Mouse (Mus musculus) cortical plate, adult 2 months (tissue): ENCODE measurements around the gene Pecam1. TPM values are rescaled to one million over a fixed set of nuclear protein-coding genes. Genes with fewer than 3 reads are reported as not detected.
A peak's percentile ranks its signal among the peaks of the same experiment; 100 is the strongest.

ENCODE experiments used
- H3K27ac ChIP-seq: fragments of 200-500 bp; 2 replicates; pipeline ENCODE4 v1.5.1; 2012; ENCODE audit warnings: low read length, control low read depth, inconsistent platforms; ENCODE audit not compliant: insufficient read depth
- H3K4me1 ChIP-seq: fragments of 200-500 bp; 2 replicates; pipeline ENCODE4 v1.6.1; 2011; ENCODE audit warnings: low read length; ENCODE audit not compliant: control insufficient read depth, insufficient read depth
- H3K4me3 ChIP-seq: fragments of 200-500 bp; 2 replicates; pipeline ENCODE4 v1.5.1; 2011; ENCODE audit warnings: mild to moderate bottlenecking, low read length, control low read depth; ENCODE audit not compliant: insufficient read depth
- CTCF ChIP-seq: fragments of 200-500 bp; IDR thresholded peaks from 2 replicates; pipeline ENCODE4 v1.5.1; 2011; ENCODE audit warnings: mild to moderate bottlenecking, control low read depth, low read length; ENCODE audit not compliant: insufficient read depth; ENCODE audit errors: extremely low read depth
- POLR2A ChIP-seq: fragments of 200-500 bp; IDR thresholded peaks from 2 replicates; pipeline ENCODE4 v1.6.1; 2011; ENCODE audit warnings: mild to moderate bottlenecking, low read length, control low read depth; ENCODE audit not compliant: insufficient read depth; ENCODE audit errors: extremely low read depth
- polyA plus RNA-seq: library from polyadenylated mRNA; depleted of rRNA; stranded (reverse); fragments of >200 nt; gene quantifications from 2 replicates; pipeline ENCODE4 v1.2.3, GENCODE M21; 2012; rRNA removed

The Pecam1 gene
- polyA plus RNA-seq, result 20.4 TPM in 2 replicates

GRCm38 (mm10) chr11:106750121-106750751 is at the start of gene Pecam1:
TSS of gene Pecam1 (minus strand) at chr11:106750628.
- H3K4me3 ChIP-seq, result no peak within 1 kb of the TSS
- no peaks in the 10 kb centered on the region for H3K4me1 ChIP-seq
- TF ChIP-seq POLR2A, result no peak
- no peak for TF ChIP-seq CTCF
- H3K27ac ChIP-seq, result no peak within 1 kb of the TSS

GRCm38 (mm10) chr11:106795679-106796078 is 45.3 kb upstream of the Pecam1 start:
- Histone ChIP-seq H3K27ac (no peak overlapping the region), H3K4me3 (no peak overlapping the region), H3K4me1 (no peaks in the 10 kb centered on the region)
- no peak for TF ChIP-seq POLR2A
- TF ChIP-seq CTCF, result no peak

GRCm38 (mm10) chr11:106793846-106794245 is 43.4 kb upstream of the Pecam1 start:
- H3K27ac ChIP-seq, result no peak overlapping the region
- TF ChIP-seq POLR2A (no peak), CTCF (no peak)
- H3K4me1 ChIP-seq, result 0 out of 2 replicates have a peak, but pooled peaks cover 2% of the 10 kb centered on the region
- no peak overlapping the region for H3K4me3 ChIP-seq

GRCm38 (mm10) chr11:106789649-106790048 is 39.2 kb upstream of the Pecam1 start:
- Histone ChIP-seq H3K4me3 (peak overlapping the region; percentile 68), H3K4me1 (0 out of 2 replicates have a peak, but pooled peaks cover 2% of the 10 kb centered on the region), H3K27ac (peak overlapping the region; percentile 45; the same call in 1 of the 2 replicates)
- TF ChIP-seq CTCF (no peak), POLR2A (no peak)

GRCm38 (mm10) chr11:106788775-106789459 is 38.5 kb upstream of the Pecam1 start, which contains the start of the genes Ddx5 and Cep95:
TSS of gene Ddx5 (minus strand) at chr11:106789185.
TSS of gene Cep95 (plus strand) at chr11:106789252.
- 0 out of 2 replicates have a peak, but pooled peaks cover 2% of the 10 kb centered on the region for H3K4me1 ChIP-seq
- H3K4me3 ChIP-seq, result peak within 1 kb of the TSS; percentile 68
- TF ChIP-seq POLR2A (peak; percentile 85), CTCF (no peak)
- peak within 1 kb of the TSS; percentile 99 for H3K27ac ChIP-seq

DNA sequence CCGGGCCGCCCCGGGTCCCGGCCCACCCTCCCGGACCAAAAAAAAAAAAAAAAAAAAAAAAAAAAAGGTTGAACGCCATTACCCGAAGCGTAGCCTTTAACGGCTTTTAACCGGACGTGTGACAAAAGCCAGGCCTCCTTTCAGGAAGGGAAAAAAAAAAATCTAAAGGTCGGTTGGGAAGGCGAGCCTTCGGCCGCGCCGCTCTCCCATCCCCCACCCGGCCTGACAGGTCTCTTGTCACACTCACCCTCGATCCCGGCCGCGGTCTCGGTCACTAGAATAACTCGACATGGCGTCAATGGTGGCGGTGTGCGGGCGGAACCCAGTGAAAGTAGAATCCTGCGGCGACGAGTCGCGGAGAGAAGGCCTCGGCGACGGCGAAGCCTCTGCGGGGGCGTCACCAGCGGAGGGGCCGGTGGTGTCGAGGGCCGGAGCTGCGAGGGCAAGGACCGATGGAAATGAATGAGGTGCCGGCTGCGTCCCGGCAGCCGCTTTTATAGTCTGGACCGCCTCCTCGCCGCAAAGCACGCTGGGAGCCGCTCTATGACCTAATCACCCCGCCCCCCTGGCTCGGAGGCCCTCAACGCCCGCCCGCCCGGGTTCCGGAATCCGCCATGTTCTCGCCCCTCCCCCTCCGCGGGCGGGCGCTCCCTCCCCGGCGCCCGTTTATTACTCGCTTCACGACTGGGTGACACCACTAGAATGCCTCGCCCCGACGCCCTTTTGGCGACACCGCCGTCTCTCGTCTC is 37.8 kb upstream of the Pecam1 start:
- H3K27ac ChIP-seq, result peak overlapping the region; percentile 99
- no peak for TF ChIP-seq CTCF
- peak; percentile 99 for TF ChIP-seq POLR2A
- 0 out of 2 replicates have a peak, but pooled peaks cover 2% of the 10 kb centered on the region for H3K4me1 ChIP-seq
- peak overlapping the region; percentile 68 for H3K4me3 ChIP-seq

- H3K4me1 ChIP-seq, result peaks cover 4% of the 10 kb centered on the region; the same call in 1 of the 2 replicates
- H3K27ac ChIP-seq, result peak overlapping the region; percentile 96
- H3K4me3 ChIP-seq, result peak overlapping the region; percentile 68
- TF ChIP-seq CTCF (no peak), POLR2A (peak; percentile 53; the same call in 1 of the 2 replicates)
These were observed 37.0 kb upstream of the Pecam1 start for GRCm38 (mm10) chr11:106787131-106788025.

- TF ChIP-seq CTCF (no peak), POLR2A (no peak)
- Histone ChIP-seq H3K4me1 (peaks cover 5% of the 10 kb centered on the region; the same call in 1 of the 2 replicates), H3K27ac (no peak overlapping the region), H3K4me3 (no peak overlapping the region)
These were observed 34.6 kb upstream of the Pecam1 start for GRCm38 (mm10) chr11:106785043-106785442.
